Mouse (Mus musculus) liver, embryonic 11.5 days (tissue): ENCODE measurements around the gene Plekhg1. TPM values are rescaled to one million over a fixed set of nuclear protein-coding genes. Genes with fewer than 3 reads are reported as not detected.

Source experiments
- ATAC-seq: fragments of 200-750 bp; cut with Nextera tagmentation; replicated peaks from 2 replicates; pipeline ENCODE4 v1.8.0; 2017; ENCODE audit warnings: moderate number of reproducible peaks, mild to moderate bottlenecking, moderate TSS enrichment, moderate library complexity; ENCODE audit not compliant: low FRiP score
- DNase-seq: peaks from one replicate; pipeline ENCODE4 v3.0.0-alpha.2; 2017; ENCODE audit warnings: low spot score
- H3K27ac ChIP-seq: fragments of 300-500 bp; sonication (generic); 2 replicates; pipeline ENCODE4 v1.5.1; 2014; ENCODE audit warnings: mild to moderate bottlenecking, low read depth, low read length, control low read depth
- H3K27me3 ChIP-seq: fragments of 300-500 bp; sonication (generic); replicated peaks from 2 replicates; pipeline ENCODE4 v1.6.1; 2014; ENCODE audit warnings: low read length, mixed read lengths; ENCODE audit not compliant: control insufficient read depth, insufficient read depth
- H3K36me3 ChIP-seq: fragments of 300-500 bp; sonication (generic); 2 replicates; pipeline ENCODE4 v1.6.1; 2014; ENCODE audit warnings: mild to moderate bottlenecking, low read length, moderate library complexity, mixed read lengths; ENCODE audit not compliant: control insufficient read depth, insufficient read depth
- H3K4me1 ChIP-seq: fragments of 300-500 bp; sonication (generic); replicated peaks from 2 replicates; pipeline ENCODE4 v1.6.1; 2014; ENCODE audit warnings: low read length, mixed read lengths; ENCODE audit not compliant: control insufficient read depth, insufficient read depth
- H3K4me2 ChIP-seq: fragments of 300-500 bp; sonication (generic); 2 replicates; pipeline ENCODE4 v1.6.1; 2014; ENCODE audit warnings: mild to moderate bottlenecking, control low read depth, moderate library complexity
- H3K4me3 ChIP-seq: fragments of 300-500 bp; sonication (generic); 2 replicates; pipeline ENCODE4 v1.5.1; 2014; ENCODE audit warnings: low read depth, low read length, control low read depth
- H3K9ac ChIP-seq: fragments of 300-500 bp; sonication (generic); 2 replicates; pipeline ENCODE4 v1.6.1; 2014; ENCODE audit warnings: low read depth, low read length, control low read depth
- H3K9me3 ChIP-seq: fragments of 300-500 bp; sonication (generic); 2 replicates; pipeline ENCODE4 v1.6.1; 2016; ENCODE audit warnings: low read length, inconsistent platforms, mixed read lengths; ENCODE audit not compliant: control insufficient read depth
- WGBS: fragments of 180-500 bp; shearing (Covaris S2); extraction: QIAGEN DNeasy Blood & Tissue Kit; methylation state at CpG from one replicate; pipeline ENCODE4 v1.1.7; 2014; 5-methylcytosine and 5-hydroxymethylcytosine counted together
- polyA plus RNA-seq: library from polyadenylated mRNA; unstranded; fragments of >200 nt; fragmentation: Nextera tagmentation; extraction: Ambion mirVana; gene quantifications from 2 replicates; pipeline ENCODE4 v1.2.1, GENCODE M21; 2014

Plekhg1 gene
- polyA plus RNA-seq, 1 experiment from 2014 or later: 4.9 TPM

DNA sequence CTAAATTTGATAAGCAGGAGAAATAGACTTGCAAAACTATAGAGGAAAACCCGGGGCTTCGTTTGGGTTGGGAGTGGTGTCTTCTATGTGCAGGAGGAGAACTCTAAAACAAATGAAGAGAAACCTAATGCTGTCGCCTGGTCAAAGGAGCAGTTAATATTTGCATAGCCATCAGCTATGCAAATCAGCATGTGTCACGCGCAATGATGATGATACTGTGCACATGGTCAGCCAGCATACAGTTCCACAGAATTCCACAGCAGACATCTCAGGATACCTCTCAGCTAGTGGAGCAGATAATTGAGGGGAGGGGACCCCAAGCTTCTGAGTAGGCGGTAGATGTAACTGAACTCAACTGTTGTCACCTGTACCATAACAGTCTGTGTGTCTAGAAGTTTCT is 133.3 kb downstream of the Plekhg1 start:
- no peaks in the 10 kb centered on the region for H3K27me3 ChIP-seq
- 91% methylated on average over 6 of the region's 6 CpGs for WGBS
- no peak overlapping the region for H3K9ac ChIP-seq
- no peaks in the 10 kb centered on the region for H3K4me1 ChIP-seq
- no peak for DNase-seq
- H3K9me3 ChIP-seq: no peaks in the 10 kb centered on the region
- no peak overlapping the region for H3K27ac ChIP-seq
- no peaks in the 10 kb centered on the region for H3K36me3 ChIP-seq
- no peak overlapping the region for H3K4me3 ChIP-seq
- H3K4me2 ChIP-seq: no peak overlapping the region
- ATAC-seq: no peak

DNA sequence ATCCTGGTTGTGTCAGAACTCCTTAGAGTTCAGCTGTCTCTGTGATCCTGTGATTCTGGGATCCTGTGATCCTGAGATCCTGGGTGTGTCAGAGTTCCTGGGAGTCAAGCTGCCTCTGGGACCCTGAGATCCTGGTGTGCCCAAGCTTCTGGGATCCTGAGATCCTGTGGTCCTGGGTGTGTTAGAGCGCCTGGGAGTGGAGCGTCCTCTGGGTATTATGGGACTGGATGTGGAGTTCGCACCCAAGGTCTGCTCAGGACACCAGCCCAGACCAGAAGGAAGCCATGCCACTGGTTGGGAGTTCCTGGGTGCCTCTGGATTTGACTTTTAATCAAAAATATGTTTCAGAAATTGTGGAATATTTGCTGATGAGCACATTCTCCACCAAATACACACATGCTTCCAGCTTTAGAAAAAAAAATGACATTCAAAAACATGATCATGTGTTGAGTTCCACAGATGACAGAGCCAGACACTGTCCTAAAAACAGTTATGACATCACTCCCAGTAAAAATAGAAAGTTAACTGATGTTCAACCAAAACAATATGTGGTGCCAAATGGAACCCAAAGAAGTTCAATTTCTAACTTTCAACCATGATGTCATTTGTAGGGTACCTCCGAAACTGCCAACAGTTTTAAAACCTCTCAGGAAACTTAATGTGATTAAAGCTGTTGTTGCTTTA is 137.8 kb downstream of the Plekhg1 start:
- H3K4me3 ChIP-seq: no peak overlapping the region
- H3K4me1 ChIP-seq: no peaks in the 10 kb centered on the region
- no peaks in the 10 kb centered on the region for H3K36me3 ChIP-seq
- no peaks in the 10 kb centered on the region for H3K9me3 ChIP-seq
- no peak overlapping the region for H3K9ac ChIP-seq
- H3K4me2 ChIP-seq: no peak overlapping the region
- H3K27ac ChIP-seq: no peak overlapping the region
- no peaks in the 10 kb centered on the region for H3K27me3 ChIP-seq
- DNase-seq (no peak), ATAC-seq (no peak)
- 89% methylated on average over 4 of the region's 4 CpGs for WGBS

DNA sequence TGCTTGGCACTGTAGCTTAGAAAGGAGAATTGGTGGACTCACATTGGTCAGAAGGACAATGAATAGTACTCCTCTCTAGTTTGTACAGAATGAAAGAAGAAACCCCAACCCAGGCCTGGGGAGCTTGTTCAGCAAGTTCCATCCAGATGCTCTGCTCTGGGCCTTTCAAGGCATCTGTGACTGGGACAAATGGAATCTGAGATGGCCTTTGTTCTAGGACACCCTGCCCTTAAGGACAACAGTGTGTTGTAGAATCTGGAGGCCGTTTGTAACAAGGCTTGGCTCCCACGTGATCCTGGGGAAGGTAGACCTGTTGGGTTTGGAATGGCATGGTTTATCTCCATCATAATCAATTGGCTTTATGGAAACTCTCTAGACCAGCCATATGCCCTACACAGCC is 141.0 kb downstream of the Plekhg1 start:
- Histone ChIP-seq H3K4me1 (no peaks in the 10 kb centered on the region), H3K27me3 (no peaks in the 10 kb centered on the region), H3K27ac (no peak overlapping the region), H3K36me3 (no peaks in the 10 kb centered on the region), H3K4me3 (no peak overlapping the region), H3K4me2 (no peak overlapping the region), H3K9ac (no peak overlapping the region), H3K9me3 (no peaks in the 10 kb centered on the region)
- WGBS: 57% methylated on average over 2 of the region's 2 CpGs
- no peak for ATAC-seq
- DNase-seq: no peak

DNA sequence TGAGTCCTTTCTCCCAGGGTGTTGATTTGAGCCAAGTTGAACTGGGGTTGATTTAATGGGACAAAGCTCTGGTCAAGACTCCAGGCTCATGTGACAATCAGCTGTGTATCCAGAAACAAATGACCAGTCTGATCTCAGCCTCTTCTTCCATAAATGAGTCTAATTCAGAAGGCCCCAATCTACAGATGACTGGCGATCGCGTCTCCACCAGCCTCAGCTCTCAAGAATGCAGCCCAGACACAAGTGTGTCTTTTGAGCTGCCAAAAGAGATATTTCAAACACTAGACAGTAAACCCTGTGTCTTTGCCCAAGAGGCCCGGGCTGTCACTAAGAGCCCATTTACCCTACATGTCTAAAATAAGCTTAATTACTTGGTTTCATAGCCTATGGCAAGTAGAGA is 148.3 kb downstream of the Plekhg1 start:
- H3K4me2 ChIP-seq: no peak overlapping the region
- no peak overlapping the region for H3K9ac ChIP-seq
- H3K4me3 ChIP-seq: no peak overlapping the region
- H3K27ac ChIP-seq: no peak overlapping the region
- WGBS: 91% methylated on average over 4 of the region's 4 CpGs
- H3K9me3 ChIP-seq: no peaks in the 10 kb centered on the region
- DNase-seq (no peak), ATAC-seq (no peak)
- no peaks in the 10 kb centered on the region for H3K4me1 ChIP-seq
- no peaks in the 10 kb centered on the region for H3K36me3 ChIP-seq
- no peaks in the 10 kb centered on the region for H3K27me3 ChIP-seq

DNA sequence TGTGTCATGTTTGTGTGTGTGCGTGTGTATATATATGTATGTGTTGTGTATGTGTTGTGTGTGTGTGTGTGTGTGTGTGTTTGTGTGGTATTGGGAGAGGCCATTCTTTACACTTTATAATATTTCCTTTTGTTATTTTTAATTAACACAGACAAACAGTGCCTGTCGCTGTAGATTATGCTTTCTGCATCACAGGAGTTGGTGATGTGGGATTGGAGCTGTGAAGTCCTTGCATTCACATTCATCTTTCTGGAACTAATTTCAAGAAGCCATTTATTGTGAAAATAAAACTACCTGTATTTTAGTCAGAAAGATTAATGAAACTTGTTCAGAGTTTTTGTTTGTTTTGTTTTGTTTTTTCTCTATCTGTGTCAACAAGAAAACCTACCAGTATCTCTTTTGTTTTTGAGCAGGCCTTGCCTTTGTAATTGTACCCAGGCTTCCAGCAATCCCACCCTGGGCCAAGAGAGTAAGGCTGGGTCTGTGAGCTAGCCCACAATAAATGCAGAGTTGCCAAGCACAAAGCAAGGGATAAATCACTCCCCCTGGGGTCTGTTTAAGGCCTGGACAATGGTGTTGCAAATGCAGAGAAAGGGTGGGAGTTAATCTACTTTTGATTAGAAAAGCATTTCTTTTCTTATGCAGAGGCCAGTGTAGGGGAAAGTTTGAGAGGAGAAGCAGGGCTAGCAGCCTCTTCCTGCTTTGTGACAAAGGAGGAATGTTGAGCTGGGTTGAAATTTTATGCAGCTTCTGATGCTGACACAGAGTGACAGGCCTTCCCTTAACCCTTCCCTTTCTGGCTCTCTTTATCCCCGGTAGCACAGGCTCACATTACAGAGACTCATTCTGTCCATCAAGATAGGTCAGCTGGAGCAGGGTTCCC is 151.5 kb downstream of the Plekhg1 start:
- WGBS: 48% methylated on average over 3 of the region's 3 CpGs
- no peak overlapping the region for H3K27ac ChIP-seq
- H3K27me3 ChIP-seq: no peaks in the 10 kb centered on the region
- H3K4me2 ChIP-seq: no peak overlapping the region
- ATAC-seq (no peak), DNase-seq (no peak)
- H3K9ac ChIP-seq: no peak overlapping the region
- no peaks in the 10 kb centered on the region for H3K9me3 ChIP-seq
- H3K36me3 ChIP-seq: no peaks in the 10 kb centered on the region
- H3K4me3 ChIP-seq: no peak overlapping the region
- H3K4me1 ChIP-seq: no peaks in the 10 kb centered on the region

DNA sequence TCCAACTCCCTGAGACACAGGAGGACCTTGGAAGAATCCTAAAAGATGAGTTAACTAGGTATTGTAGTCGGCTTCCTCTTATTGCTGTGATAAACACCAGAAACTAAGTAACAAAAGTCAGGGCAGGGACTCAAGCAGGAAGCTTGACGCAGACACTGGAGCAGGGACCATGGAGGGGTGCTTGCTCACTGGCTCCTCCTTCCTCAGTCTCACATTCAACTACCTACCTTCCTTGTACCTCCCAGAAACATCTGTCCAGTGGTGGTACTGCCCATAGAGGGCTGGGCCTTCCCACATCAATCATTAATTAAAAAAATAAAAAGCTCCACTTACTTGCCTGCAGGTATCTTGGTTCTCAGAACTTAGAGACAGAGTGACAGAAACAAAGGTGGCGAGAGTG is 152.2 kb downstream of the Plekhg1 start:
- no peak for DNase-seq
- WGBS: 62% methylated on average over 3 of the region's 3 CpGs
- Histone ChIP-seq H3K9me3 (no peaks in the 10 kb centered on the region), H3K36me3 (no peaks in the 10 kb centered on the region), H3K4me1 (no peaks in the 10 kb centered on the region), H3K27me3 (no peaks in the 10 kb centered on the region), H3K9ac (no peak overlapping the region), H3K27ac (no peak overlapping the region), H3K4me3 (no peak overlapping the region), H3K4me2 (no peak overlapping the region)
- no peak for ATAC-seq

DNA sequence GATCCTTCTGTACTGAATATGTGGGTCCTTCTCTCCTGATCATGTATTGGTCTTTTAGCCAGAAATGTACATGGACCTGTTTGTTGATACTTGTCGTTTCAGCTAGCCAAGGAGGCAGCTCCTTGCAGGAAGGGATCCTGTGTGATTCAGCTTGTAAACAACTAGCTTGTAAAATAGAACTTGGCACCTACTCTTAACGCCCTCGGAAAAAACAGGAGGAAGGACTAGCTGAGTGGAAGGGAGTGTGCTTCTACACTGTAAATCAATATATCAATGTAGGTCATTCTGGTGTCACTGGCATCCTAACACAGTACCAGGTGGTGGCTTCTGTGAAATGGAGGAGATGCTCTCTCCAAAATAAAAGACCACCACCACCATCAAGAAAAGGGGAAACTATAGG is 157.9 kb downstream of the Plekhg1 start:
- no peak overlapping the region for H3K9ac ChIP-seq
- no peaks in the 10 kb centered on the region for H3K9me3 ChIP-seq
- no peak overlapping the region for H3K4me3 ChIP-seq
- no peak overlapping the region for H3K4me2 ChIP-seq
- no peaks in the 10 kb centered on the region for H3K36me3 ChIP-seq
- H3K4me1 ChIP-seq: no peaks in the 10 kb centered on the region
- H3K27me3 ChIP-seq: no peaks in the 10 kb centered on the region
- no peak for DNase-seq
- no peak for ATAC-seq
- no peak overlapping the region for H3K27ac ChIP-seq
- WGBS: 59% methylated on average over 3 of the region's 3 CpGs

DNA sequence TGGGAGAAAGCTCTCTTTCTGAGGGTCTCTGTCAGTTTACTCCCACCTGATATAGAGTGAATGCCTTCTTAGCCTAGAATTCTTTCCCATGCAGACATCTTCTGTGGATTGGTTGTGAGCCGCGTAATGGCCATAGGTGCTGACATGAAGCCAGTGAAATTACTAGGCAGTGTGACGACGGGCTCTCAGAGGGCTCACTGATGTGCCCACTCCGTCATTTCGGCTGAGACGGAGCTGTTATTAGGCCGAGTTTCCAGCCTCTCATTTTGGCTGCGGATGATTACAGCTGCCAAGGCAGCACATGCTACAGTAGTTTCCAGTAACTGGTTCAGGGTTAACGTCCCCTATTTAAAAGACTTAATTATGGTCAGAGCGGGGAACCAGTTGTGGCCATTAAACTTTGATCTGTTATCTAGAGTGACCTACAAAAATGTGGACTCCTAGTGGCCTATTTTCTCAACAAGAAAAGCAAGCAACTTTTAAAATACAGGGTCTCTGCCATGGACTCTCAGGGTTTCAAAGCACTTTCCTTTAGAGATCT is 160.3 kb downstream of the Plekhg1 start:
- no peak for ATAC-seq
- Histone ChIP-seq H3K27me3 (no peaks in the 10 kb centered on the region), H3K4me3 (no peak overlapping the region), H3K36me3 (no peaks in the 10 kb centered on the region), H3K9ac (no peak overlapping the region), H3K4me1 (no peaks in the 10 kb centered on the region), H3K27ac (no peak overlapping the region), H3K4me2 (no peak overlapping the region), H3K9me3 (no peaks in the 10 kb centered on the region)
- DNase-seq: no peak
- WGBS: 79% methylated on average over 11 of the region's 11 CpGs
